Mouse (Mus musculus) small intestine, adult 2 months (tissue): ENCODE measurements around the gene Celf3.

Experiments used
- CTCF ChIP-seq: fragments of 200-500 bp; IDR thresholded peaks from 2 replicates; pipeline ENCODE4 v1.5.1; 2012; ENCODE audit warnings: low read depth, mild to moderate bottlenecking, control low read depth, inconsistent platforms, low read length, moderate library complexity, mixed read lengths; ENCODE audit not compliant: insufficient replicate concordance, insufficient read length; ENCODE audit errors: extremely low read depth
- POLR2A ChIP-seq: fragments of 200-500 bp; IDR thresholded peaks from 2 replicates; pipeline ENCODE4 v1.6.1; 2012; ENCODE audit warnings: low read depth, mild to moderate bottlenecking, control low read depth, inconsistent platforms, low read length, moderate library complexity

- no peak for TF ChIP-seq CTCF
- TF ChIP-seq POLR2A = no peak
Observed at GRCm38 (mm10) chr3:94483790-94484439, 5.8 kb downstream of the Celf3 start.
